Mouse (Mus musculus) spleen, embryonic (tissue): ENCODE data around the gene Hnf4a.

Source experiments
- CTCF ChIA-PET: fragments of 350-600 bp; sonication (Branson Sonifier 250); formaldehyde crosslinking; loops from one replicate; lab custom pipeline; 2022; lab: Charles Lee

The Hnf4a gene

GRCm38 (mm10) chr2:163590996-163591395, 84.4 kb downstream of the Hnf4a start:
- CTCF ChIA-PET: no interaction called here

GRCm38 (mm10) chr2:163592084-163592483, 85.5 kb downstream of the Hnf4a start:
- CTCF ChIA-PET: interaction anchor here (0.6 kb wide), 1 partner anchor 183 kb away, joined by 4 read pairs; no protein-coding TSS in a partner anchor

- CTCF ChIA-PET: interaction anchor here (0.6 to 0.9 kb wide), 2 partner anchors 20 to 240 kb away, joined by 4 to 6 read pairs; no protein-coding TSS in a partner anchor
These were observed 87.2 kb downstream of the Hnf4a start for GRCm38 (mm10) chr2:163593636-163594282.

GRCm38 (mm10) chr2:163595119-163595518, 88.5 kb downstream of the Hnf4a start:
- CTCF ChIA-PET: interaction anchor here (0.6 to 0.8 kb wide), 2 partner anchors 124 to 226 kb away, joined by 3 to 4 read pairs; no protein-coding TSS in a partner anchor

DNA sequence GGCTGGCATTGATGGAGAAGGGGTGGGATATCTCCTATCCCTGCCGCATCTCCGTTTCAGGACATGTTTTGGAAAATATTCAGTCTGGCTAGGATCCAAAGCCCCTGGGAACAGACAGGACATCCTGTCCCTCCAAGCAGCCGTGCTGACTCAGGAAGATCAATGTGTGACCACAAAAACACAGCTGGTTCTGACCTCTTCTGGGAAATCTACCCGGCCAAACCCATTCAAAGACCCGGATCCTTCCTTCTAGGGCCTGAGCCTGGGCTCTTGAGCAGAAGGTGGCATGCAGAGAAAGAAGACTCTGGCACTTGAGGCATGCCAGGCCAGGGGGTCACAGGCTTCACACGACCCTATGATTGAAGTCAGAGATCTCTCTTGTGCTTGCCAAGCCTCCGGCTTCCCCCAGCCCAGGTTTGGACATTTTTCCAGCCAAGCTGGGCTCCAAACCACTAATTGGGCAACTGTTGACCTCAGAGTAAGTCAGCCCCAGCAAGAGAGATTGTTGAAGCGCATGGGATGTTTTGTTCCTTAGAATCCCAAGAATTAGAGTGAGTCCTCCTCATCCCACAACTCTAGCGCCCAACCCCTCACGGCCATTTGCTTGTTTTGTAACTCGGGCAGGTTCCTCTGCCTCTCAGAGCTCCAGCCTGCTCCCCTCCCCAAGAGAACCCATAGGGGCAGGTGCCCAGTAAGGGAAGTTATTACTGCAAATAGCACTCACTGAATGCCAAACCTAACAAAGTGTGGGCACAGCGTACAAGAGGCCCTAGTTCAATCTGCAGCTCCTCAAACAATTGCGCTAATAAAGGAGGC, 89.7 kb downstream of the Hnf4a start:
- CTCF ChIA-PET: interaction anchor here (1.0 kb wide), 1 partner anchor 44 kb away, joined by 3 read pairs; no protein-coding TSS in a partner anchor

DNA sequence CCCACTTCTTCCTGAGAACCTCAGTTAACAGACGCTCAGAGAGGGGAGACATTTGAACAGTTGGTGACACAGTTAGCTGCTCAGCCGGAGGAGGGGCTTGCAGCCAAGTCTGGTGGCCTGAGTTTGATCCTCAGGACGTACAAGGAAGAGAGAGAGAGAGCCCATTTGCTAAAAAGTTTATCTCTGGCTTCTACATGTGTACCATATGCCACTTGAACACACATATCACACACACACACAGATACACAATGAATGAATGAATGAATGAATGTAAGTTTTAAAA, 90.2 kb downstream of the Hnf4a start:
- CTCF ChIA-PET: interaction anchor here (1.0 kb wide), 1 partner anchor 43 kb away, joined by 3 read pairs; no protein-coding TSS in a partner anchor

DNA sequence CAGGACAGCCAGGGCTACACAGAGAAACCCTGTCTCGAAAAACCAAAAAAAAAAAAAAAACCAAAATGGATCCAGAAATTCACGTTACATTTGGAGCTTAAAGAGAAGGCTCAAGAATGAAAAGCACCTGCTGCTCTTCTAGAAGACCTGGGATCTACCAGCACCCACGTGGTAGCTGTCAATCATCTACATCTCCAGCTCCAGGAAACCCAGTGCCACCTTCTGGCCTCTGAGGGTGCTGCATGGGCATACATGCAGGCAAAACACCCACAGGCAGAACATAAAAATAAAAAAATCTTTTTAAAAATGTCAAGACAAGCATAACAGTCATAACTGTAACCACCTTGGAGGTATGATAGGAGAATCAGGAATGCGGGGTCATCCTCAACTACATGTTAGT, 91.1 kb downstream of the Hnf4a start:
- CTCF ChIA-PET: interaction anchor here (0.6 kb wide), 2 partner anchors 40 to 54 kb away, joined by 3 to 20 read pairs; no protein-coding TSS in a partner anchor

GRCm38 (mm10) chr2:163599226-163599625, 92.6 kb downstream of the Hnf4a start:
- CTCF ChIA-PET: interaction anchor here (0.6 to 1.6 kb wide), 3 partner anchors 19 to 240 kb away, joined by 3 to 5 read pairs (median 3); no protein-coding TSS in a partner anchor

DNA sequence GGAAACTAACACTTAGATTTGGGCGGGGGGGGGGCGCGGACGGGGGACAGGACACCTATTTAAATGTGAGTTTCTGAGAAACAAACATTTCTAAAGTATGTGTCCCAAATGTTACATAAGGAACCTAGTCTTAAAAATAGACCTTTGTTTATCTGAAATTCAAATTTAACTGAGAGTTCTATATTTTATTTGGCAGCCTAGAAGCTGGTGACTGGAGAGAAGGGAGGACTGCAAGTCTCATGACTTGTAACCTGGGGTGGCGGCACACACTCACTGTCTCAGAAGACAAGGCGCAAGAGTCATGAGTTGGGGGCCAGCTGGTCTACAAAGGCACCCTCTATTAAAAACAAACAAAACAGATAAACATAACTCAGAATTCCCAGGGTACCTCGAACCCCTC, 94.5 kb downstream of the Hnf4a start:
- CTCF ChIA-PET: interaction anchor here (0.6 to 1.3 kb wide), 3 partner anchors 13 to 91 kb away, joined by 3 to 7 read pairs (median 6); no protein-coding TSS in a partner anchor

GRCm38 (mm10) chr2:163601712-163602100, 95.1 kb downstream of the Hnf4a start:
- CTCF ChIA-PET: interaction anchor here (1.3 kb wide), 1 partner anchor 23 kb away, joined by 6 read pairs; no protein-coding TSS in a partner anchor

DNA sequence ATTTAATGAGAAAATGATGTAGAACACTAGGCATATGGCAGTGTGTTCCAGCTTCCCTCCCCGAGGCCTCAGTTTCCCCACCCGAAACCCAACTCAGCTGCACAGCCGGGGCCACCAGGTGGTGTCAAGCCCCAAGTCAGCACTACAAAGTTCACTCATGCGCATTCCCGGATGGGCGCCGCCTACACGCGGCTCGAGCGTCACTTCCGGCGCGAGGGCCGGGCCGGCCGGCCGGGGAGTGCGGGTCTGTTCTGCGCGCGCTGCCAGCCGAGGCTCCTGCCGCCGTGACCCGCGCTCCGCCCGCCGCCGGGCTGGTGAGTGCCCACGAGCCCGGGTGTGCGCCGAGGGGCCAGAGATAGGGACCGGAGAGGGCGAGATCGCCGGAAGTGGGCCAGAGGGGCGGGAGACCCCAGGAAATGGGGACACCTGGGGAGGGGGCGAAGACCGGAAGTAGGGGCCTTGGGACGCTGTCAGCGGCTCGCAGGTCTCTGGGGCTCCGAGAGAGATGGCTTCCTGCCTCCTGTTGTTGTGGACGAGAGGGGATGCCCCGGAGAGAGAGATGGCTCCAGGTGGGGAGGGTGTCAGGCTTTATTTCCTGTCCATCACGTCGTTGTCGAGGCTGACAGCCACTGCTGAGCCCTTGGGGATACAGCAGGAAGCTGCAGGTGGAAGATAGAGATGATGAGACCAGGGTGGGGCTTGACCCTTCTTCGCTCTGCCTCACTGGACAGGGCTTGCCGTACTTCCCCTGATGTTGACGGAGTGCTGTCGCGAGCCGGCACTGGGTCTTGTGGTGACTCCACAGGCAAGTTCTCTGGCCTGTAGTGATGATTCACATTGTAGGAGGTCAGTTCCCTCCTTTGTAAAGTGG, 95.7 kb downstream of the Hnf4a start, which contains the start of gene Ttpal:
TSS of gene Ttpal (plus strand) at position 214 of the 871 bp plus-strand sequence.
- CTCF ChIA-PET: interaction anchor here (0.8 to 0.9 kb wide), 2 partner anchors 39 to 57 kb away, joined by 3 to 4 read pairs; no protein-coding TSS in a partner anchor

DNA sequence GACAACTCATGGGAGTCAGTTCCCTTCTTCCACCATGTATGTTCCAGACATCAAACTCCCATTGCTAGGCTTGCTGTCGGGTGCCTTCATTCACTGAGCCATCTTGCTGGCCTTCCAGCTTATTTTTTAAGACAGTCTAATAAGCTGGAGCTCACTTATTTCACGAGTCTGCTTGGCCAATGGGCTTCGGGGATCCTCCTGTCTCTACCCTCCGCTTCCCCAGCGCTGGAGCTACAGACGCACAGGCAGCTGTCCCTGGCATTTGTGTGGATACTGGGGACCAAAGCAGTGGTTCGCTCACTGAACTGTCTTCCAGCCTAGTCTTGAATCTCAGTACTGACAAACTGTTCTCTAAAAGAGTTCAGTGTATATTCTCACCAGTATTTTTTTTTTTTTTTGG, 99.6 kb downstream of the Hnf4a start:
- CTCF ChIA-PET: no interaction called here

DNA sequence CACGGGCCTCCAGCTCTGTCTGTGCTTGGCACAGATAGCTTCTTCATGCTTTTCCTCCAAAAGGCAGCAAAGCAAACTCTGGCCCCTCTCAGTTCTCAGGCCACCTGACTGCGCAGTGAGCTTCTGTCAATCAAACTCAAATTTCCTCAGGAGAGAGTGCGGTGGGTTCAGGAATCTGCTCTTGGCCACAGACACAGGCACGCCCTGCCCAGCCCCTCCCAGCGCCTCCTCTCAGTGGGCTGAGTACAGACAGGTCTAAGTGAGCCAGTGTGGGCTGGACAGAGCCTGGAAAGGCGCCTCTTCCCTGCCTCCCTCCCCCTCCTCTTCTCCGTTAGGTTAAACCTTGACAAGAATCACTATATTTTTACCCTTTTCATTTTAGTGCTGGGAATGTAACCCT, 101.4 kb downstream of the Hnf4a start:
- CTCF ChIA-PET: no interaction called here

GRCm38 (mm10) chr2:163609281-163609975, 102.8 kb downstream of the Hnf4a start:
- CTCF ChIA-PET: interaction anchor here (0.7 kb wide), 1 partner anchor 28 kb away, joined by 3 read pairs; no protein-coding TSS in a partner anchor

DNA sequence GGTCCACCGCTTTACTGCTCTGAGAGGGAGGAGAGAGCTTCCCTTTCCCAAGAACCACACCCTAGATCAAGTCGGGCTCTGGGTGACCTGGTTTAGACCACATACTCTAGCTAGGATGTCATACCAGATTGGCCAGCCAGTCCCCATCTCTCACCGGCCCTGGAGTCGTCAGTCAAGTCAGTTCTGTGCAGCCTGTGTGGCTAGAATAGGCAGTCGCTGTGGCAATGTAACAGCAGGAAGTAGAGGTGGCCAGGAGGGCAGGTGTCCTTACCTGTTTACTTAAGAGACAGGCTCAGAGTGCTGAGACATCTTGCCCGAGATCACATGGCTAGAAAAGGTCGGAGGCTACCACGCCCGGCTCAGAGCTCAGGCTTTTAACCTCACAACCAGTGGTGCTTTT, 104.6 kb downstream of the Hnf4a start:
- CTCF ChIA-PET: interaction anchor here (1.2 kb wide), 1 partner anchor 28 kb away, joined by 5 read pairs; no protein-coding TSS in a partner anchor

DNA sequence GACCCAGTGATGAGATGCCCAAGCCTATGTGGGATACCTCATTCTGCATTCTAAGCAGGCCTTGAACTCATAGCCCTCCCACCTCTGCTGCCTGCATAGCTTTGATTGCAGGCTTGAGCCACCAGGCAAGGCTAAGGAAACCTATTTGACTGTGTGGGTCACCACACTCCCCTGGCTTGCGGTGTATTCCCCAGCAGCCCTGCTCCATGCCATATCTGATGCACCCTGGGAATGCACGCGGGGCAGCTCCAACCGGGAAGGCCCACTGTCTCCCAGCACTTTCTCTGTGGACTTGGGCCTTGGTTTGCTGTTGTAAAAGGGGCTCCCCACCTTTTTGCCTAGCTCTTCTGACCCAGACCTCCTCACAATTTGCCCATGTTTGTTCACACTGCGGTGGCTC, 106.6 kb downstream of the Hnf4a start:
- CTCF ChIA-PET: interaction anchor here (0.7 to 1.3 kb wide), 3 partner anchors 13 to 125 kb away, joined by 3 to 6 read pairs (median 6); no protein-coding TSS in a partner anchor

- CTCF ChIA-PET: interaction anchor here (0.7 to 1.3 kb wide), 3 partner anchors 12 to 124 kb away, joined by 3 to 6 read pairs (median 6); no protein-coding TSS in a partner anchor
These were observed 107.4 kb downstream of the Hnf4a start for GRCm38 (mm10) chr2:163613990-163614389.

- CTCF ChIA-PET: interaction anchor here (0.5 kb wide), 1 partner anchor 138 kb away, joined by 4 read pairs; no protein-coding TSS in a partner anchor
These were observed 108.8 kb downstream of the Hnf4a start for GRCm38 (mm10) chr2:163615401-163615800.

DNA sequence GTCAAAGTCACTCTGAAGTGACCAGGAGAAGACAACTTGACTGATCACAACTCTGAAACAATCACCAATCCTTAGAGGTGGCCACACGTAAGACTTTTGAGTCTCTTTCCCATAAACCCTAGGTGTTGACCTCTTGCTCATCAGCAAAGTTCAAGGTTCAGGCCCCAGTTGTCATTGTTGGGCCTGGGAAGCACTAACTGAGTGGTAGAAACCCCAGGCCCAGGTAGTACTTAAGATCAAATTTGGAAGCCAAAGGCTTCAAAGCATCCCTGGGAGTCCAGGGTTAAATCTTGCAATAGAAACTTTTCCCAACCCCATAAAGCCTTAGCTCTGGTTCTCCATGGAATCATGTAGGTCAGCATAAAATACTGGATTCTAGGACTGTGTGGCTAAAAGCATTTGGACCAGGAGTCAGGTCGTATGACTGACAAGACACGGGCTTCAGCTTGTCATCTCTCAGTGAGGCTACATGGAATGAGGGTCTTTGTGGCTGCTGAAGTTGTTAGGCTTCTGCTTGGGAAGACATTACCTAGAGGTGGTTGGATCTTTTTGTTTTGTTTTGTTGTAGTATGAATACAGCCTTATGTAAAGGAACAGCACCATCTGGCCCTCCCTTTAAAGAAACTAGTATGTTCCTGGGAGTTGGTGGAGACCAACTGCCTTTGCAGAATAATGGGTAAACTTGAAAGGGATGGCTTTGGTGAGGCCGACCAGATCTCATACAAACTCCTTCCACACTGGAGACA, 109.5 kb downstream of the Hnf4a start:
- CTCF ChIA-PET: no interaction called here
